Mouse (Mus musculus): Measurements from ENCODE around the gene Dmp1. TPM values are rescaled to one million over a fixed set of nuclear protein-coding genes. Genes with fewer than 3 reads are reported as not detected.

The Dmp1 gene
- polyA plus RNA-seq, 1 experiment from 2014 or later, result 7.7 TPM

Other genes with a start within 250 kb of the Dmp1 start
- 0.18 TPM in 1 of 2 replicates, not detected in the other for gene Hsd17b13, start 225.2 kb upstream of the Dmp1 start, polyA plus RNA-seq (2015; fragmentation: Nextera tagmentation; extraction: Ambion mirVana)
- 2.9 and 4.0 TPM in 2 replicates for gene Hsd17b11, start 180.7 kb upstream of the Dmp1 start, polyA plus RNA-seq (2015; fragmentation: Nextera tagmentation; extraction: Ambion mirVana)
- 57.0 and 59.6 TPM in 2 replicates for gene Nudt9, start 156.3 kb upstream of the Dmp1 start, polyA plus RNA-seq (2015; fragmentation: Nextera tagmentation; extraction: Ambion mirVana)
- gene Gm17660, start 125.0 kb upstream of the Dmp1 start, polyA plus RNA-seq (2015; fragmentation: Nextera tagmentation; extraction: Ambion mirVana), result not detected in 2 replicates
- gene Sparcl1, start 88.9 kb upstream of the Dmp1 start, polyA plus RNA-seq (2015; fragmentation: Nextera tagmentation; extraction: Ambion mirVana), result 96.7 and 115 TPM in 2 replicates
- gene Dspp, start 31.9 kb upstream of the Dmp1 start, polyA plus RNA-seq (2015; fragmentation: Nextera tagmentation; extraction: Ambion mirVana), result not detected in 2 replicates
- 275 and 459 TPM in 2 replicates for gene Ibsp, start 96.6 kb downstream of the Dmp1 start, polyA plus RNA-seq (2015; fragmentation: Nextera tagmentation; extraction: Ambion mirVana)
- gene Mepe, start 122.7 kb downstream of the Dmp1 start, polyA plus RNA-seq (2015; fragmentation: Nextera tagmentation; extraction: Ambion mirVana), result 0.12 and 0.16 TPM in 2 replicates
- 143 and 338 TPM in 2 replicates for gene Spp1, start 232.5 kb downstream of the Dmp1 start, polyA plus RNA-seq (2015; fragmentation: Nextera tagmentation; extraction: Ambion mirVana)

Measured in limb, embryonic 15.5 days (tissue).